Mouse (Mus musculus) spleen, postnatal 14 days (tissue): ENCODE measurements around the gene Olfr61.
"Not testable (repeated sequence)": the region's sequence is repeated elsewhere in the genome, so short reads cannot be mapped to it uniquely, and the experiment has no call there.

Experiments
- DNase-seq, 2 experiments: peaks; one replicate each; pipeline ENCODE4 v3.0.0; 2021 to 2022; ENCODE audit warnings: low spot score in 2 of 2

The Olfr61 gene

GRCm38 (mm10) chr7:140628670-140629069 is at the start of gene Olfr61:
TSS of gene Olfr61 (plus strand) at chr7:140628970.
- not testable (repeated sequence) for DNase-seq

- DNase-seq, result not testable (repeated sequence)
Measured at GRCm38 (mm10) chr7:140600969-140601368, 27.8 kb upstream of the Olfr61 start, which contains the start of gene Olfr46. TSS of gene Olfr46 (plus strand) at chr7:140601269.

GRCm38 (mm10) chr7:140630559-140630958 is 1.8 kb downstream of the Olfr61 start:
- DNase-seq, result no peak

- DNase-seq, result no peak
Measured at GRCm38 (mm10) chr7:140646152-140646551, 17.4 kb downstream of the Olfr61 start, which contains the start of gene Olfr53. TSS of gene Olfr53 (plus strand) at chr7:140646452.

GRCm38 (mm10) chr7:140659630-140660029 is 30.9 kb downstream of the Olfr61 start, which contains the start of gene Olfr539:
TSS of gene Olfr539 (plus strand) at chr7:140659930.
- DNase-seq, result no peak

GRCm38 (mm10) chr7:140670693-140671092 is 41.9 kb downstream of the Olfr61 start:
- DNase-seq, result not testable (repeated sequence)

- DNase-seq, result no peak
Measured at GRCm38 (mm10) chr7:140675863-140676262, 47.1 kb downstream of the Olfr61 start.

GRCm38 (mm10) chr7:140679591-140679990 is 50.8 kb downstream of the Olfr61 start:
- DNase-seq, result not testable (repeated sequence)

- DNase-seq, result no peak
Measured at GRCm38 (mm10) chr7:140681651-140682050, 52.9 kb downstream of the Olfr61 start, which contains the start of gene Olfr45. TSS of gene Olfr45 (plus strand) at chr7:140681951.
